Comparison of ENCODE assay signal across 13 mouse cellular contexts in genomic region chr8:120000461-120000860, GRCm38 (mm10). TPM values are rescaled to one million over a fixed set of nuclear protein-coding genes. Genes with fewer than 3 reads are reported as not detected.
DNase-seq lines count a peak whose midpoint lies in the region; ATAC-seq and TF ChIP-seq lines count a peak whose summit lies in the region.
"Had no signal": no experiment of that assay in that cellular context is flagged by ENCODE, and none has a peak within 500 bp of the region (broad histone marks: within the 10 kb centered on the region; RNA-seq: fewer than 3 reads in every experiment).

No protein-coding gene starts in this region.

- 15% methylated on average over 8 of the region's 8 CpGs for WGBS in intestine, embryonic 14.5 days
- WGBS in intestine, postnatal 0 days, result 30% methylated on average over 8 of the region's 8 CpGs
- WGBS in limb, embryonic 14.5 days, result 56% methylated on average over 8 of the region's 8 CpGs
- 36% methylated on average over 8 of the region's 8 CpGs for WGBS in cerebellum, adult 2 months

- ATAC-seq in intestine, embryonic 14.5 days (replicated peaks; ENCODE audit: low FRiP score, low TSS enrichment, low read depth), result no peak
- ATAC-seq in intestine, postnatal 0 days, result no peak
- ATAC-seq in limb, embryonic 14.5 days (ENCODE audit: low FRiP score, low read depth), result no peak
- ATAC-seq: CD4-positive, CD25-positive, alpha-beta regulatory T cell, adult 4 months; liver, postnatal 0 days had no signal

- H3K27ac ChIP-seq in intestine, embryonic 14.5 days (ENCODE audit: low read depth), result peak overlapping the region; percentile 36; the same call in 1 of the 2 replicates
- no peak overlapping the region for H3K27ac ChIP-seq in intestine, postnatal 0 days (ENCODE audit: low read depth, low read length)
- 0 out of 2 replicates have a peak overlapping the region, but pooled peaks have one; percentile 19 for H3K27ac ChIP-seq in limb, embryonic 14.5 days (replicated peaks; ENCODE audit: low read depth, low read length)
- no peak overlapping the region for H3K27ac ChIP-seq in cerebellum, adult 2 months (ENCODE audit: insufficient read depth, low read length)
- H3K27ac ChIP-seq: hindbrain, embryonic 14.5 days had no signal

- no peaks in the 10 kb centered on the region for H3K27me3 ChIP-seq in intestine, embryonic 14.5 days (replicated peaks; ENCODE audit: control insufficient read depth, insufficient read depth, low read length)
- H3K27me3 ChIP-seq in intestine, postnatal 0 days (replicated peaks; ENCODE audit: control insufficient read depth, insufficient read depth, low read length), result no peaks in the 10 kb centered on the region
- H3K27me3 ChIP-seq in limb, embryonic 14.5 days (ENCODE audit: control insufficient read depth, insufficient read depth, low read length), result no peaks in the 10 kb centered on the region
- no peaks in the 10 kb centered on the region for H3K27me3 ChIP-seq in cerebellum, adult 2 months (ENCODE audit: control insufficient read depth, insufficient read depth, low read length)

- no peak overlapping the region for H3K9ac ChIP-seq in intestine, embryonic 14.5 days (ENCODE audit: low read length)
- no peak overlapping the region for H3K9ac ChIP-seq in intestine, postnatal 0 days (ENCODE audit: low read depth, low read length)
- no peak overlapping the region for H3K9ac ChIP-seq in limb, embryonic 14.5 days (ENCODE audit: low read depth, low read length, severe bottlenecking)
- H3K9ac ChIP-seq: hindbrain, embryonic 14.5 days; liver, postnatal 0 days had no signal

- no peak overlapping the region for H3K4me3 ChIP-seq in intestine, embryonic 14.5 days (ENCODE audit: low read depth, low read length)
- no peak overlapping the region for H3K4me3 ChIP-seq in intestine, postnatal 0 days (ENCODE audit: low read depth, low read length)
- no peak overlapping the region for H3K4me3 ChIP-seq in limb, embryonic 14.5 days (replicated peaks; ENCODE audit: low read length)
- H3K4me3 ChIP-seq in cerebellum, adult 2 months (replicated peaks; ENCODE audit: insufficient read depth, low read depth, low read length), result no peak overlapping the region

- no peak for TF ChIP-seq CTCF in intestine, postnatal 0 days (IDR thresholded peaks at IDR 0.05; ENCODE audit: low read depth)
- no peak for TF ChIP-seq CTCF in cerebellum, adult 2 months (IDR thresholded peaks at IDR 0.05; ENCODE audit: borderline replicate concordance, insufficient read depth, low read depth, low read length)

- H3K4me1 ChIP-seq in intestine, embryonic 14.5 days (replicated peaks; ENCODE audit: control insufficient read depth, insufficient read depth, low read length), result peaks cover 43% of the 10 kb centered on the region
- no peaks in the 10 kb centered on the region for H3K4me1 ChIP-seq in intestine, postnatal 0 days (replicated peaks; ENCODE audit: control insufficient read depth, insufficient read depth, low read length)
- peaks cover 13% of the 10 kb centered on the region for H3K4me1 ChIP-seq in limb, embryonic 14.5 days (ENCODE audit: control insufficient read depth, insufficient read depth, low read length)
- H3K4me1 ChIP-seq in cerebellum, adult 2 months (ENCODE audit: control insufficient read depth, insufficient read depth, low read length), result 0 out of 2 replicates have a peak, but pooled peaks cover 3% of the 10 kb centered on the region

- no peak overlapping the region for H3K4me2 ChIP-seq in intestine, embryonic 14.5 days (ENCODE audit: low read length)
- H3K4me2 ChIP-seq in intestine, postnatal 0 days (replicated peaks; ENCODE audit: low read depth), result no peak overlapping the region
- H3K4me2 ChIP-seq in limb, embryonic 14.5 days (replicated peaks; ENCODE audit: low read depth, low read length, severe bottlenecking), result no peak overlapping the region
- H3K4me2 ChIP-seq: hindbrain, embryonic 14.5 days had no signal

- TF ChIP-seq POLR2A in limb, embryonic 14.5 days (IDR thresholded peaks at IDR 0.05; ENCODE audit: borderline replicate concordance, extremely low read depth, insufficient read depth, insufficient read length), result no peak
- TF ChIP-seq POLR2A in cerebellum, adult 2 months (IDR thresholded peaks at IDR 0.05; ENCODE audit: borderline replicate concordance, insufficient read depth, low read length), result no peak

- no peaks in the 10 kb centered on the region for H3K36me3 ChIP-seq in intestine, embryonic 14.5 days (ENCODE audit: control insufficient read depth, insufficient read depth, low read length)
- H3K36me3 ChIP-seq in intestine, postnatal 0 days (ENCODE audit: control insufficient read depth, insufficient read depth), result no peaks in the 10 kb centered on the region
- H3K36me3 ChIP-seq in limb, embryonic 14.5 days (ENCODE audit: control insufficient read depth, insufficient read depth, low read length), result no peaks in the 10 kb centered on the region

- no peaks in the 10 kb centered on the region for H3K9me3 ChIP-seq in intestine, embryonic 14.5 days (ENCODE audit: control insufficient read depth, low read length)
- no peaks in the 10 kb centered on the region for H3K9me3 ChIP-seq in intestine, postnatal 0 days (ENCODE audit: control insufficient read depth)
- H3K9me3 ChIP-seq in limb, embryonic 14.5 days (ENCODE audit: control insufficient read depth, low read length), result no peaks in the 10 kb centered on the region

- DNase-seq in intestine, embryonic 14.5 days (ENCODE audit: low spot score), result no peak
- DNase-seq in adrenal gland, postnatal 25 days, result peak; percentile 46
- DNase-seq in gastrocnemius, postnatal 25 days, result peak; percentile 75
- no peak for DNase-seq in limb, embryonic 14.5 days (ENCODE audit: low spot score)
- DNase-seq in thymus, postnatal 0 days (ENCODE audit: low spot score), result no peak
- no peak for DNase-seq in cerebellum, adult 2 months
- DNase-seq in kidney, adult 8-10 months, result no peak
- DNase-seq: cerebellum, postnatal 14 days; kidney, postnatal 10 days; liver, postnatal 0 days had no signal

RNA-seq across cellular contexts. Expression of gene Crispld2, which starts 8.2 kb away (rescaled TPM):
- polyA plus RNA-seq in intestine, embryonic 14.5 days (2014; fragmentation: Nextera tagmentation; extraction: Ambion mirVana), result 18.0 and 22.0 TPM in 2 replicates
- polyA plus RNA-seq in intestine, postnatal 0 days (2015; fragmentation: Nextera tagmentation; extraction: Ambion mirVana), result 9.1 and 9.2 TPM in 2 replicates
- total RNA-seq in adrenal gland, postnatal 25 days (2021), result 5.1 and 6.9 TPM in 2 replicates
- total RNA-seq in gastrocnemius, postnatal 25 days (2021), result 1 to 10 TPM; 5.2 to 8.3 TPM
- 7.5 and 8.6 TPM in 2 replicates for polyA plus RNA-seq in limb, embryonic 14.5 days (2012; rRNA removed)
- polyA plus RNA-seq in limb, embryonic 14.5 days (2014; fragmentation: Nextera tagmentation; extraction: Ambion mirVana), result 3.9 and 4.5 TPM in 2 replicates
- 2.4 TPM in 2 replicates for polyA plus RNA-seq in thymus, postnatal 0 days (2015; fragmentation: Nextera tagmentation; extraction: Ambion mirVana)
- 2.4 and 2.6 TPM in 2 replicates for polyA plus RNA-seq in cerebellum, adult 2 months (2012; rRNA removed)

Comparison
In these comparisons a context has a peak if more than half of its experiments do, and no peak if none do; other contexts are left out.
1. H3K27ac ChIP-seq: peak in intestine, embryonic 14.5 days (single experiment) and limb, embryonic 14.5 days (single experiment); none in intestine, postnatal 0 days (single experiment) and cerebellum, adult 2 months (single experiment).
2. DNase-seq: peak in adrenal gland, postnatal 25 days (single experiment) and gastrocnemius, postnatal 25 days (single experiment); none in intestine, embryonic 14.5 days (single experiment), limb, embryonic 14.5 days (single experiment), thymus, postnatal 0 days (single experiment), cerebellum, adult 2 months (0 of 2) and kidney, adult 8-10 months (0 of 2).